Mouse (Mus musculus): Measurements from ENCODE around the gene Kat2a.

DNA sequence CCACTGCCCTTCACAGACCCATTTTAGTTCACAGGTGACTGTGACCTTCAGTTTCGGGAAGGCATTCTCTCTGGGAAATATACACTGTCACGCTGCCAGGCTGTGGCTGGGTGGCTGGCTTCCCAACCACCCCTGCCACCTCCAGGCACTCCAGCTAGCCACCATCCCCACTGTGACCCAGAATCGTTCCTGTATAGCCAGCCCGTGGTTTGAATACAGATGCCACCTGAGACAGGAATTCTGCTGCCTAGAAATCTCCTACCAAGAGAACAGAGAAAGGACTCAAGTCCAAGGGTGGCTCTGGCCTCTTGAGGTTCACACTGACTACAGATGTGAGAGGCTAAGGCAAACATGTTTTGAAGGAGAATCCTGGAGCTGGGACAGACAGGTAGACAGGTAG, 6.6 kb upstream of the Kat2a start:
- no peak for TF ChIP-seq CTCF (IDR thresholded peaks at IDR 0.05; ENCODE audit: insufficient read depth, low read depth, low read length)
- no peak for TF ChIP-seq POLR2A (IDR thresholded peaks at IDR 0.05; ENCODE audit: insufficient read depth, low read depth, low read length)

All from olfactory bulb, adult 2 months (tissue).